Comparison of ENCODE assay signal across 8 mouse cellular contexts in the genomic region with DNA sequence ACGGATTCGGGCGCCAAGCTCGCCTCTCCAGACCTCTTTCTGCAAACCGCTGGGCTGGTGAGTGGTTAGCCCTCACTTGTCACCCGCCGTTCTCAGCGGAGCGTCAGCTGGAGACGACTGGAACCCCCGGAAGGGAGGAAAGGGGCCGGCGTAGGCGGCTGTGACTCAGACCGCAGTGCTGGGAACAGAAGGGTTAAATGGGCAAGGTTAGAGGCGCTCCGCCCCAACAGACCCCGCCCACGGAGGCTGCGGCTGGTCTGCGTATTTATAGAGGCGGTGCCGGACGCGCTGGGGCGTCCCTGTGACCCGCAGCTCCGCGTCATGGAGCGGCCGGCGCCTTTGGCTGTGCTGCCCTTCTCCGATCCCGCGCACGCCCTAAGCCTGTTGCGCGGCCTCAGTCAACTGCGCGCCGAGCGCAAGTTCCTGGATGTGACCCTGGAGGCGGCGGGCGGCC. TPM values are rescaled to one million over a fixed set of nuclear protein-coding genes. Genes with fewer than 3 reads are reported as not detected.
DNase-seq lines count a peak whose midpoint lies in the region; ATAC-seq and TF ChIP-seq lines count a peak whose summit lies in the region.

TSS of gene Klhl21 (plus strand) at position 182 of the 454 bp plus-strand sequence.

- no peak for TF ChIP-seq CTCF in left cerebral cortex, adult 2 months (IDR thresholded peaks at IDR 0.05)

- peak within 1 kb of the TSS; percentile 82 for H3K27ac ChIP-seq in hindbrain, embryonic 16.5 days (ENCODE audit: low read depth, low read length)
- H3K27ac ChIP-seq in left cerebral cortex, adult 2 months: peak within 1 kb of the TSS; percentile 96

- H3K36me3 ChIP-seq in hindbrain, embryonic 16.5 days (ENCODE audit: control insufficient read depth, insufficient read depth, low read length): no peaks in the 10 kb centered on the region

- whole genome bisulfite sequencing in hindbrain, embryonic 16.5 days: under 1% methylated on average over 34 of the region's 45 CpGs

- peak within 1 kb of the TSS; percentile 78 for H3K4me3 ChIP-seq in hindbrain, embryonic 16.5 days (ENCODE audit: low read length)
- peak within 1 kb of the TSS; percentile 78 for H3K4me3 ChIP-seq in left cerebral cortex, adult 2 months

- H3K4me2 ChIP-seq in hindbrain, embryonic 16.5 days (ENCODE audit: low read length): peak within 1 kb of the TSS; percentile 99

- peak within 1 kb of the TSS; percentile 74 for H3K9ac ChIP-seq in hindbrain, embryonic 16.5 days (ENCODE audit: low read depth, low read length)

- peak; percentile 92 for DNase-seq in T-cell, adult 2 months (ENCODE audit: low spot score)
- peak; percentile 91 to 93 for DNase-seq in cerebellum, postnatal 36 days
- peak; percentile 96 for DNase-seq in gastrocnemius, adult 18-20 months (ENCODE audit: low spot score)
- peak; percentile 90 to 92 for DNase-seq in left cerebral cortex, adult 2 months (ENCODE audit: extremely low spot score in 1 of 2, low spot score in 2 of 2)
- DNase-seq in right cerebral cortex, adult 2 months (ENCODE audit: low spot score in 2 of 2): peak; percentile 91 to 94
- peak; percentile 96 for DNase-seq in urinary bladder, postnatal 14 days (ENCODE audit: low spot score)

- intact Hi-C loops in left cerebral cortex, adult 2 months (cut with DNase I): loop anchor here (1.0 kb wide), 2 partner anchors 12 to 80 kb away; partner anchors contain the start of gene Phf13

- peaks cover 8% of the 10 kb centered on the region for H3K27me3 ChIP-seq in hindbrain, embryonic 16.5 days (replicated peaks; ENCODE audit: control insufficient read depth, insufficient read depth, low read length)

- H3K4me1 ChIP-seq in hindbrain, embryonic 16.5 days (ENCODE audit: control insufficient read depth, insufficient read depth, low read depth, low read length): peaks cover 29% of the 10 kb centered on the region

- ATAC-seq in hindbrain, embryonic 16.5 days: peak; percentile 90
- peak; percentile 83 for ATAC-seq in megakaryocyte, adult 5-6 weeks (ENCODE audit: poor library complexity, severe bottlenecking)

- no peaks in the 10 kb centered on the region for H3K9me3 ChIP-seq in hindbrain, embryonic 16.5 days (ENCODE audit: control insufficient read depth, low read length)

RNA-seq across cellular contexts. Expression of gene Klhl21, which starts in this region (rescaled TPM):
- total RNA-seq in gastrocnemius, adult 18-20 months (2021): 100 to 1,000 TPM in 1 of 2 experiments, 10 to 100 TPM in 1; 98.5 to 113 TPM
- polyA plus RNA-seq in hindbrain, embryonic 16.5 days (2015; fragmentation: Nextera tagmentation; extraction: Ambion mirVana): 4.7 and 5.0 TPM in 2 replicates
- total RNA-seq in left cerebral cortex, adult 2 months (2021): 10 to 100 TPM; 18.5 to 19.3 TPM
- total RNA-seq in megakaryocyte, adult 5-6 weeks (2015): 2.6 and 3.8 TPM in 2 replicates
- 3.1 and 4.1 TPM in 2 replicates for total RNA-seq in megakaryocyte, adult 5-6 weeks (2017)

Comparison
In these comparisons a context has a peak if more than half of its experiments do, and no peak if none do; other contexts are left out.
1. Peak in every context shown above with its lines: DNase-seq, ATAC-seq, H3K4me3 ChIP-seq and H3K27ac ChIP-seq.
2. RNA of gene Klhl21 (total RNA-seq): 98.5 to 113 TPM in gastrocnemius, adult 18-20 months; 18.5 to 19.3 TPM in left cerebral cortex, adult 2 months and 2.6 to 4.1 TPM in megakaryocyte, adult 5-6 weeks; every median in the first group is over 4 times any median in the second.